Mouse (Mus musculus) cortical plate, adult 2 months (tissue): ENCODE measurements around the gene Zfp575.

Source experiments
- CTCF ChIP-seq: fragments of 200-500 bp; IDR thresholded peaks from 2 replicates; pipeline ENCODE4 v1.5.1; 2011; ENCODE audit warnings: mild to moderate bottlenecking, control low read depth, low read length; ENCODE audit not compliant: insufficient read depth; ENCODE audit errors: extremely low read depth
- POLR2A ChIP-seq: fragments of 200-500 bp; IDR thresholded peaks from 2 replicates; pipeline ENCODE4 v1.6.1; 2011; ENCODE audit warnings: mild to moderate bottlenecking, low read length, control low read depth; ENCODE audit not compliant: insufficient read depth; ENCODE audit errors: extremely low read depth

GRCm38 (mm10) chr7:24599211-24600067 is 12.0 kb upstream of the Zfp575 start:
- TF ChIP-seq POLR2A (no peak), CTCF (no peak)
